Mouse (Mus musculus) lung, adult 18-20 months (tissue): ENCODE data around the gene Sox18.

Experiments
- DNase-seq, 2 experiments: peaks; one replicate each; pipeline ENCODE4 v3.0.0; 2022; ENCODE audit warnings: mixed read lengths in 2 of 2

The Sox18 gene

GRCm38 (mm10) chr2:181679951-181680715, 8.7 kb upstream of the Sox18 start, which contains the start of gene Tcea2:
Gene Tcea2, plus strand, starts transcription at chr2:181680310.
- DNase-seq = peak; percentile 74 to 83

- peak; percentile 81 to 89 for DNase-seq
Measured at GRCm38 (mm10) chr2:181678780-181679179, 7.3 kb upstream of the Sox18 start.

DNA sequence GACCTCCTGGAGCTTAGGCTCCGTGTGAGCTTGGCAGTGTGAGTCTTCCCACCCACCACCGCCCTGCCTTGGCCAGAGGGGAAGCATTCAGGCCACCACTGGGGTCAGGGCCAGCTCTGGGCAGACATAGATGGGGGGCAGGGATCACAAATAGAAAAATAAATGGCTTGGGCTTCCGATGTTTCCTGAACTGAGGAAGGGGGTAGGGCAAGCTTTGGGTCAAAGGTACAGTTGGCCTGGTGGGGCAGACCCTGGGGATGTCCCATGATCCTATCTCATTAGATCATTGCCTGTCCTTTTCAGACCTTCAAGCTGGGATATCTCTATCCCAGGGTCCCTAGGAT, 6.3 kb upstream of the Sox18 start:
- DNase-seq = peak; percentile 67 to 68

GRCm38 (mm10) chr2:181677096-181677754, 5.8 kb upstream of the Sox18 start:
- DNase-seq = peak; percentile 81 to 83

GRCm38 (mm10) chr2:181676424-181676823, 5.0 kb upstream of the Sox18 start:
- DNase-seq = no peak

- peak; percentile 89 to 93 for DNase-seq
Measured at GRCm38 (mm10) chr2:181675454-181675853, 4.0 kb upstream of the Sox18 start.

DNA sequence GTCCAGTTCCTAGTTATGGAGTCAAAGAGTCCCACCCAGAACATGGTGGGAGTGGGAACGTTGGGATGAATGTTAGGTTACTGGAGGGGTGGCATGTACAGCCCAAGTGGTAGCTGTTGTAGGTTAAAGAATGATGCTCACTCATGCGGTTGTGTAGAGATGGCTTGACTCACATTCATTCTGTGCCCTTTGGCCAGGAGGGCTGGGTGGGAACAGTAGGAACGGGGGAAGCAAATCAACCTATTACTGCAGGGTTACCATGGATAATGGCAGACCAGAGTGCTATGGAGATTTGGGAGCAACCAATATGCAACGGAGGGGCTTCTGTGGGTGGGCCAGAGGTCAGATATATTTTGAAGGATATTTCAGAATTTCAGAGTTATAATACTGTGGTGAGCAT, 3.5 kb upstream of the Sox18 start:
- DNase-seq = no peak

DNA sequence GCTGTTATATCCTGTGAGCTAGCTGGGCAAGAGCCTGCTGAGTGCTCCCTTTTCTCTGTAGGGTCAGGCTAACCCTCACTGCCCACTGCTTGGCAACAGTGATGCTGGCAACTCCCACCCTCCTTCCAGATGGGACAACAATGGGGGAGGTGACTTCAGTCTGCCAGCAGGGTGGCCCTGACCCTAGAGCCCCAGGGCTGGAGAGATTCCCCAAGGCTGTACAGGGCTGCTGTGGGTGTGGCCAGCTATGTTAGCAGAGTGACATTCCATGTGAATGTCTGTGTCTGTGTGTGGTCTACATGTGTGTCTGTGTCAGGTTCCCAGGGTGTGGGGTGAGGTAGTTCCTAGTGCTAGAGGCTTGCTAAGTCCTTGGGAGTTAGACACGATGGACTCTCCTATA, 2.1 kb upstream of the Sox18 start:
- DNase-seq = peak; percentile 46 to 54

DNA sequence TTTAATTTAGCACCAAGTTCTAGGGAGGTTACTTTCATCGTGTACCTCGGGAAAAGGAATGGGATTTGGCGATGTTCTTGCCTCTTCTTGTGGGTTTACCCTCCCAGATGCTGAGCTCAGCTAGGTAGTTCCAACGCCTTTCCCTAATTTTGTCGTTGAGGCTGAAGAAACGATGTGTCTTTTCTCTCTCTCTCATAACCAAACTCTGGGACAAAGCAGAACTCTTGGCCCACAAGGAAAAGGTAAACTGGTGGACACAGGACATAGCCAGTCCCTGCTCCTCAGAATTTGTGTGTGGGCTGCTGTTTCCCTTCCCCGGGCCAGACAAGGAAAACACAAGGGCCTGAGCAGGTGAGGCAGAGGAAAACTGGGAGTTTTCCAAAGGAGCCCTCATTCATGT, 544 bp upstream of the Sox18 start:
- DNase-seq = no peak

DNA sequence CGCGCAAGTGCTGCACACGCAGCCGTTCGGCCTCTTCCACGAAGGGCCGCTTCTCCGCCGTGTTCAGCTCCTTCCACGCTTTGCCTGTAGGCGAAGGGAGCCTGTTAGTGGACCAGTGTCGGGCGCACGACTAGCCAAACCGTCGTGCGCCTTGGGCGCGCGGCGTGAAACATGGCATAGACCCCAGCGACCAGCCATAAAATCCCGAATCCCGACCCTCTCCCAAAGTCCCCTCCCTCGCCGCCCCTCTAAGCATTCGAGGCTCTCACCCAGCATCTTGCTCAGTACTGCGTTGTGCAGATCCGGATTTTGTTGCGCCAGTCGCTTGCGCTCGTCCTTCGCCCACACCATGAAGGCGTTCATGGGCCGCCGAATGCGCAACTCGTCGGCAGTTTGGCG, 528 bp downstream of the Sox18 start:
- DNase-seq = no peak

DNA sequence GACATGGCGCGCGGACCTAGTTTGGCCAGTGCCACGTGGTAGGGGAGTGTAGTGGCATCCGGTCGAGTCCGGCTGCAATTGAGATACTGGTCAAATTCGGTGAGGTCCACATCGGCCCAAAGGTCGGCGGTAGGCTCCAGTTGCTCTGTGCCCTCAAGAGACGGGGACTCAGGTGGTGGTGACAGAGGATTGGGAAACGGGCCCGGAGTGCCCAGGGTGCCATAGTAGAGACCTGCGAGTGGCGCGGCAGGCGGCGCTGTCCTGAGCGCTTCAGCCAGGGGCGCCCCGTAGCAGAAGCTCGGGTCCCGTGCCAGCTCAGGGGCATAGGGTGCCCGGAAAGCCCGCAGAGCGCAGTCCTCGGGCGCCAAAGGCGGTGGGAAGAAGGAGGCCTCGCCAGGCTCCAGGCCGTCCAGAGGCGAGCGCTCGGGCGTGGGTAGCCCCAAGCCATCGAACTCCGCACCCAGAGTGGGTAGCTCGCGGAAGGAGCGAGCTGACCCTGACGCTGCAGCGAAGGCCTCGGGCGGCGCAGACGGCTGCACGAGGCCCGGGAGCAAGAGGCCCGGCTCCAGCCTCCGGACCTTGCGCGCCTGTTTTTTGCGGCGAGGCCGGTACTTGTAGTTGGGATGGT, 1.0 kb downstream of the Sox18 start:
- DNase-seq = no peak

DNA sequence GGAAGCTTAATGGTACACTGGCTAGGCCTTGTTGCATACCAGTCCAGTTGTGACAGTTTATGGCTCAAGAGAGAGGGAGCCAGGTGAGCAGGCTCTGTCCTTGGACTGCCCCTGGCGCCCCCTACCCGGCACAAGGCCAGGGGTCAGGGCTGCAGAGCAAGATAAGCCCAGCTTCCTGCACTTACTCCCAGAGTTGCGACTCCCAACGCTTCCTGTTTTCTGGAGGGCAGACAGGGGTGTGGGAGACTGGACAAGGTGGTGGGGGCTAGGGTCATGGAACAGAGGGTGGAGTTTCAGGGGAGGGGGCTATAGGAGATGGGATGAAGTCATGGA, 8.2 kb downstream of the Sox18 start:
- peak; percentile 77 to 85 for DNase-seq

DNA sequence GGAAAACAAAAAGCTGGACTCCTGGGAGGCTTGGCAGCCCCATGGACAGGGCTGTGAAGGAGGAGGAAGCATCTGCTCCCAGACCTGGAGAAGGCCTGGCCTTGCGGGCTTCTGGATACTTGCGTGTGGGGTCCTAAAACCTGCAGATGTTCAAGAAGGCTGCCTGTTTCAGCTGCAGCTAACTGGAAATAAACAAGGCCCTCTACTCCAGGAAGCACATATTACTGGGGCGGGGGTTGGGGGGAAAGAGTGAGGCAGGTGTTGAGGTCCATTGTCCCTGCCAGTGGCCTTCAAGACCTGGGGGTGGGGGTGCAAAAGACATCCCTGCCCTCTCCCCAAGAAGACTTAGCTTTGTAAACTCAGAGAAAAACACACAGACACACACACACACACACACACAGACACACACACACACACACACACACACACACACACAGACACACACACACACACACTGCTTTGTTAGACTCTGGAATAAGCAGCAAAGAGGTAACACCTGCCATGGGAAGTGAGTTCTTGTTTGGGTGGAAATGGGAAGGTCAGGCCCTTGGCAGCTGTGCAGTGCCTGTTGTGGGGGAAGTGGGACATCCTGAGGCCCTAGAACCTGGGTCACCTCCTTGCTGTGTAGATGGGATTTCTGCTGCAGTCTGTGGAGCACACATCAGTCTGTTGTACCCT, 8.7 kb downstream of the Sox18 start:
- peak; percentile 45 to 50 for DNase-seq

- DNase-seq = peak; percentile 92 to 94
Measured at GRCm38 (mm10) chr2:181659609-181660055, 11.8 kb downstream of the Sox18 start.

DNA sequence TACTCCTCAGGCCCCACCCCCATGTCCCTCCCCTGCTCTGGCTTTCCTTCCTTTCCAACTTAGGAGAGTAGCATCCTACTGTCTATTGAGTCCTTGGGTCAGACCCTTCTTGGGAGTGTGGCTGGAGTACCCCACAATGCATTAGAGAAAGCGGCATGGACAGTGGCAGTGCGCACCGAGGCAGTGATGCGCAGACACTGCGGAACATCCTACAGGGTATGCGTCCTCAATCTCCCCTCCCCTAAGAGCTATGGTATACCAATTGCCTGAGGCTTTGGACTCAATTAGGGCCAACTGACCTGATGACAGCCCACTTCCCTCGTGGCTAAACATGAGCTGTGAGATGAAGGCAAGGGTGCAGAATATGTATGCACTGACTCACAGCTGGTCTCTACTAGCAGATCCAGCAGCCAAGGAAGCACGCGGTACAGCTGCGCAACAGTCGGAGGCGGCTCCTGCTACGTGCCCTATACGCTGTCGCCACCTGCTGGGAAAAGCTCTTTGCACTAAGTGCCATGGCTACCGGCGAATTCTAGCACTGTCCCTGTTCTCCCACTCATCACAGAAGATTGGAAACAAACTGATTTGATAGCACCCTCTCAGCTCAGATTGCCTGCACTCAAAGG, 12.4 kb downstream of the Sox18 start:
- DNase-seq = peak; percentile 62 to 66

DNA sequence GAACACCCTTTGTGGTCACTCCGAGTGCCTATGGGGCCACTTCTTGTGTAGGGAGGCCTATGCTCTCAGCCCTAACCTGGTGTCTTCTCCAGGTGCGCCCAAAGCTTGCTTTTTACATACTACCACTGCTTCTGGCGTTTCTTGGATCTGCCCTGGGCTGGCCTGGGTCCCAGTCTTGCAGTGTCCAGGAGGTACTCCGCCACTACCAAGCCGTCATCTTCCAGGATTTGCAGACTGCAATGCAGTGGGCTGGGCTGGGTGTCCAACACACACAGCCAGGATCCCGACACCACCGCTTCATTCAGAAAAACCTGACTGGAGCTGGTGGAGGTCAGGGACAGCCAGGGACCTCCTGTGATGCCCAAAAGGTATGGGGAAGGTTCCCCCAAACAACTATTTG, 12.9 kb downstream of the Sox18 start:
- no peak for DNase-seq

GRCm38 (mm10) chr2:181657441-181657840, 14.0 kb downstream of the Sox18 start:
- no peak for DNase-seq

- no peak for DNase-seq
Measured at GRCm38 (mm10) chr2:181656734-181657133, 14.7 kb downstream of the Sox18 start, which contains the start of gene Gm29797. Gene Gm29797, plus strand, starts transcription at chr2:181657034.

DNA sequence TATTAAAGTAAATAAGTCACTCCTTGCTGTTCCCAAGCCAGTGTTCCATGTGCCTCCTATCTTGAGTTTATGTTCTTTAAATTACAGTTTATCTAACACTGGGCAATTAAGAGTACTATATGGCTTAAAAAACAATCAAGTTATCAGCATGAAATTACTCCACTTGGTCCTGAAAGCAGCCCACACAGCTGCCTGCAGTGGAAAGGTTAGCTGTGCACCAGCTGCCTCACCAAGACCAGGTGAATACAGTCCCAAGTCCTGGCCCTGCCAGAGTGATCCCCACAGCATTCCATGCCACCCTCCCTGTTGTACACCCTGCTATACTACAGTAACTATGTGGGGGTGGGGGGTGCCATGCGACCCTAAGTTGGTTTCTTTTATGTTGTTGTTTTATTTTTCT, 17.9 kb downstream of the Sox18 start:
- no peak for DNase-seq

DNA sequence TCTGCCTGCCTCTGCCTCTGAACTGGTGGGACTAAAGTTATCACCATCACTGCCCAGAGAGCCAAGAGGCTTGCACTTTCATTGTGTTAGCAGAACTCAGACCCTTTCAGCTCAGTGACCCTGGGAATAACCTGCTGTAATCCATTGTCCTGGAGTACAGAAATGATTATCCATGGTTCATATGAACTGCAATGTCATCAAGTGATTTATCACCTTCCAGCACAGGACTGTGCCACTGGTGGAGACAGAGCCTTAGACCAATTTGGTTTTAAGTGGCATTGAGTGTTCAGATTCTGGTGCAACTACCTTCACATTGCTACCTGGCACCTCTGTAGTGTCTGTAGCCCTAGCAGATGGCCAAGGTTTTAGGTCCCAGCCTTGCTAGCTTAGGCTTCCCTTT, 18.4 kb downstream of the Sox18 start:
- no peak for DNase-seq

GRCm38 (mm10) chr2:181648926-181649325, 22.5 kb downstream of the Sox18 start:
- no peak for DNase-seq

DNA sequence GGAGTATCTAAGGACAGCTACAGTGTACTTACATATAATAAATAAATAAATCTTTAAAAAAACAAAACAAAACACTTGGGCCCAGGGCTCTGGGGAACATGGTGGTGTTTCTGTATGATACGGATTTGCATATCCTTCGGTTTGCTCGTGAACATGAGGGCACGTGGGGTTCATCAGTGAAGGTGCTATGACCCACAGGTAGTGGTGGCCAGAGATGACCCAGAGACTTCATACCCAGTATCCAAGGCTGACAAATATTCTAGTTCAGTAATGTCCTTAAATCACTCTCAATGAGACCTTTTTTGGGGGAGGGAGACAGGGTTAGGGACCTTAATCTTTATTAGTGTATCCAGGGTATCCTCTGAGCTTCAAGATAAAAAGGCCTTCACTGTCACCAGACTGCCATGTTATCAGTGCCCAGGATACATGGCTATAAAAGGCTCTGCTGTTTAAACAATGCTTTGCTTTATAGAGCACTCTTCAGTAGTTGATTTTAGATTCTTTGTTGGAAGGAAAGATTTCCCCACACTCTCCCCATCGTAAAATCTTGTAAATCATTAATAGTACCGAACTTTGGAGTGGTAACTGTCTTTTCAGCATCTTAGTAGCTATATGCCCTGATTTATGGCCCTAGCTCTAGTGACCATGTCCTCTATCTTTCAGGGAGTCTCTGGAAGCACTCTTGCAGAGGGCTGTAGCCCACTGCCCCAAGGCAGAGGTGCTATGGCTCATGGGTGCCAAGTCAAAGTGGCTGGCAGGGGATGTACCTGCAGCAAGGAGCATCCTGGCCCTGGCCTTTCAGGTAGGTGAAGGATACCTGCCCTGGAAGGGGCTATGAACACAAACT, 24.6 kb downstream of the Sox18 start:
- DNase-seq = no peak
